Mouse (Mus musculus) CD4-positive, CD25-positive, alpha-beta regulatory T cell, adult 4 months (primary cell): ENCODE results near the gene Coq8a. TPM values are rescaled to one million over a fixed set of nuclear protein-coding genes. Genes with fewer than 3 reads are reported as not detected.

Experiments used
- ATAC-seq: one replicate; pipeline ENCODE4 v1.8.0; 2017
- polyA plus RNA-seq, 2 experiments: library from polyadenylated mRNA; unstranded; fragments of 100-300 nt; shearing (Covaris generic); gene quantifications; one replicate each; pipeline ENCODE4 v1.2.1; 2017

Gene Coq8a
- polyA plus RNA-seq, result 10 to 100 TPM; 46.1 to 67.9 TPM

DNA sequence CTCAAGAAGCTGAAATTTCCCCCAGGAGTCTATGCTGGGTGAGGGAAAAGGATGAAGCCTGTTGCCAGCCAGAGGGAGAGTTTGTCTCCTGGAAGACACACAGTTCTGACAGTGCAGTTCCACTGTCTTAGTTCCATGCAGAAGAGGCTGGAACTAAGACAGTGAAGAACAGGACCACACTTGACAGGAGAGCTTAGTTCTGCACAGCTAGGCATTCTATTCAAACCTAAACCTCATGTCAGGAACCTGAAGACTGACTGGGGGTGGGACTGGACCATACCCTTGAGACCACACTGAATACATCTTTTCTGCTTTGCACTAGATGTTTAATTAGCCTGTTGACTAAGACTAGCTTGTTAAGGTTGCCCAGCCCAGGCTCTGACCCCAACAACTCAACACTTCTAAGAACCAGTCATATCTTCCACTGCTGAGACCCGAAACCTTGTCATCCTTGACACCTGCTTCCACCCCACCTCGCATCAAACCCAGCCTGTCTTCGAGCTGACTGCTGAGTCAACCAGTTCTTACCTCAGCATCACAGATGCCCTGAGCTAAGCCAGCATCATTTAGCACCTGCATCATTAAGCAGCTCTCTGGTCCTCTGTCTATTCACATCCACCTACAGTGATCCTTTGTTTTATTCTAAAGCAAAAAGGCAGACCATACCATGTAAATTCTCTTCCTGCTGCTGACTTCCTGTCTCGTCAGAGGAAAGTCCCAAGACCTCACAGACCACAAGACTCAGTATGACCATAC is at the start of gene Coq8a:
Coq8a (minus strand) TSS at position 644 of the 756 bp plus-strand sequence.
- ATAC-seq, result peak; percentile 56

DNA sequence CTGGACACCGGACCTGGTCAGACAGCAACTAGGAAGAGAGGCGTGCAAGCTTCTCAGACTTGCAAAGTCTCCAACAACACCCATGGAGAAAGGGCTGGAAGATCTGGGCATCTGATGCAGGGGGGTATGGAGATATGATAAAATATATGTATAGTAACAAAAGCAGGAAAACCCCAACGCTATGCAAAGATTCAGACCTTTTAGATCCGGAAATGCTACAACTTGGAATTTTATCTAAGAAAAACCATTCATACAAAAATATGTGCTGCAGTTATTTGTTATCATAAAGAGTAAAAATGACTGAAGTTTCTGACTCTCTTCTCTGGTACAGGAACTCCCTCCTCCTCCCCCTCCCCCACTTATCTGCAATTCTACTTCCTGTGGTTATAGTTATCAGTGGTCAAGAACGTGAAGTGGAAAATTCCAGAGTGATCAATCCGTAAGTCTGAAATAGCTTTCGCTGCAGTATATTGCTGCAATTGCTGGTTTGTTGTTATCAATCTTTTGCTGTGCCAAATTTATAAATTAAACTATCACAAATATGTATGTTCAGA is 49.3 kb upstream of the Coq8a start:
- peak; percentile 28 for ATAC-seq

DNA sequence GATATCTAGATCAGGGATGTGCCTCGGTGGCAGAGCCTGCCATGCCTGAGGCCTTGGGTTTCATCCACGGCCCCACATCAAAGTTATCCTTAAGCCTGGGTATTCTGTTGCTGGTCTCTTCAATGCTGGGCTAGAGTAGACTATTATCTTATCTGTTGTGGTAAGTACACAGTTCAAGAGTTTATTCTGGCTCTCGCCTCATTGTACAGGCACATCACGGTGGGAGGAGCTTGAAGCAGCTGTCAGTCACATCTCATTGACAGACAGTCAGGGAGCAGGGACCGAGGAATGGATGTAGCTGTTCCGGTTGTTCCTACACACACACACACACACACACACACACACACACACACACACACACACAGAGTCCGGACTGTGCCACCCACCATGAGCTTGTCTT is 48.5 kb upstream of the Coq8a start:
- no peak for ATAC-seq

DNA sequence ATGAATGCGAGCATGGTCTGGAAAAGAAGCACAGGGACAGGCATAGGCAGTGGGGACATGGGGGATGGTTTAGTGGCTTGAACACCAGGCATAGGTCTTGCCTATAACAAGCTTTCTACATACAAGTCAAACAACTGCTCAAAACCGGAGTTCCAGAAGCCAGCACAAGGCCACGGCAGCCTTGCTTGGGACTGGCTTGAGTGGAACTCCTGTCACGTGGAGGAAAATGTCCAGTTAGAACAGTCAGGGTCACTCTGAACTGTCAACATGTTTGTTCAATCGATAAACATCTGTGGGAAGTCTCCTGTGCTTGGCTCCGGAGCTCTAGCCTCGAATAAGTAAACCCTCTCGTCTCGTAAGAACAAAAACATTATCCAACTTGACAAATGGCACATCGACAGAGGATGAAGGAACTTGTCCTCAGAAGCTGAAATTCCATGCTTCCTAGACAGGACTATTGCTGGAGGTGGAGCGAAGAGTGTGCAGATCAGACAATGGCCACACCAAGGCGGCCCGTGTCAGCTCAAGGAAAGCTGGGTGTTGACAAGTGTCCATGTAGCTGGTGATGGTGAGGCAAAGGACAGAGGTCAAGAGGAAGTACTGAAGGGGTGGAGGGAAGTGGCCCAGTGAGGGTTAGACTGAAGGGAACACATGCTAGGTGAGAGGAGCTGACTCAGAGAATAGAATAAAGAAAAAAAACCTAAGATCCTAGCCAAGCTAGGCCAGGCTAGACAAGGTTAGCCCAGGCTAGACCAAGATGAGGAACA is 46.5 kb upstream of the Coq8a start:
- ATAC-seq, result no peak

DNA sequence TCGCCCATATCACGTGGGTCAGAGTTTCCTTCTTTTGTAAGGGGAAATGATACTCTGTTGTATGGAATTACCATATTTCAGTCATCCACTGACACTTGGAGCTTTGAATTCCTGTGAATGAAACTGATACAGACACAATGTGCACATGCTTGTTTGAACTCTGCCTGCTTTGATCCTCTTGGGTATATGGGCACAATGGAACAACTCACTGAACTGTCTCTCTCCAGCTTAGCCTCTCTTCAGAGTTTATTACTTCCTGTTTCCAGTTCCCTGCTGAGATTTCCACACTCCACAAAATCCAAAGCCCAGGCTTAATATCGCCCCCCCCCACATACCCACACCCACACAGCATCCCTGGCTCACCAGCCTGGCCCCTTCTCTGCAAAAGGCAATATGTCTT is 32.3 kb upstream of the Coq8a start:
- no peak for ATAC-seq

DNA sequence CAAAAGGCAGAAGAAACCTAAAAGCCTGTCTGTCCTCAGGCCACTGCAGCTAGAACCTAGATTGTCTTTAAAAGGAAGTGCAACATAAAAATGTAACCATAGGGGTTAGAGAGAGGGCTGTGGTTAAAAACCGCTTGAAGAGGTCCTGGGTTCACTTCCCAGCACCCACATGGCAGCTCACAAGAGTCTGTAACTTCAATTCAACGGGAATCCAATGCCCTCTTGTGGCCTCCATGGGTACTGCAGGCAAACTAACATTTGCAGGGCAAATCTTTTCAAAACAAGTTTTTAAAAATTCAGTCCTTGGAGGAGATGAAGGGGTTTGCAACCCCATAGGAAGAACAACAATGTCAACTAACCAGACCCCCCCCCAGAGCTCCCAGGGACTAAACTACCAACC is 31.2 kb upstream of the Coq8a start:
- no peak for ATAC-seq

DNA sequence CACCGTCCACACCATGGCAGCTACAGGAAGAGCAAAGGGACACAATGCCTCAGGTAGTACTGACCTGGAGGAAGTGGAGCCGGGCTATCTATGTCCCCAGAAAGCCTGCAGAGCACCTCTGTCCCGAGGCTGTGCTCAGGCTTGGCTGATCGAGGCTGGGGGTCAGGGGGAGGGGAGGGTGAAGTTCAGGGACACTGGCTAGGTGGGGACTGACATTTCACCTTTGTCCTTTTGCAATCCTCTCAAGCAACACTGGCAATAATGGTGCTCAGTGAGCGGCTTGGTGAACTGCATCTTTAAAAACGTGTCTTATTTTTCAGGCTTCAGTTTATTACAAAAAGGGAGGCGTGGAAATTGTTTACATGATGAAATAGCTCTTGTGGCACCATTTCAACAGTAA is 30.5 kb upstream of the Coq8a start:
- no peak for ATAC-seq

DNA sequence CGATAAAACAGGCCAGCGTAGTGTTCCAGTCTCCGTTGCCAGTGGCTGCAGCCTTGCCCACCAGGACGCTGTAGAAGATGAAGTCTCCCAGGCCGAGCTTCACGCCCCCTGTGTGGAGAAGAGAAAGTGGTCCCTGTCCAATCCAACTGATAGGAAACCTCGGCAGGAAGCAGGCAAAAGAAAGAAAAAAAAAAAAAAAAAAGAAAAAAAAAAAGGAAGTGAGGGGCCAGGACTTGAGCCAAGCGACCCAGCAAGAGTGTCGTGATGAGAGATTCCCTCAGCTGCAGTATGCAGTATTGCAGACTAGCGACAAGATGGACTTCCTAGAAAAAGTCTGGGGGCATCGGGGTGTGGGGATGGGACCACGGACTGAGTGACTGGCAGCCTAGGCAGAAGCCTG is 29.5 kb upstream of the Coq8a start:
- ATAC-seq, result no peak

DNA sequence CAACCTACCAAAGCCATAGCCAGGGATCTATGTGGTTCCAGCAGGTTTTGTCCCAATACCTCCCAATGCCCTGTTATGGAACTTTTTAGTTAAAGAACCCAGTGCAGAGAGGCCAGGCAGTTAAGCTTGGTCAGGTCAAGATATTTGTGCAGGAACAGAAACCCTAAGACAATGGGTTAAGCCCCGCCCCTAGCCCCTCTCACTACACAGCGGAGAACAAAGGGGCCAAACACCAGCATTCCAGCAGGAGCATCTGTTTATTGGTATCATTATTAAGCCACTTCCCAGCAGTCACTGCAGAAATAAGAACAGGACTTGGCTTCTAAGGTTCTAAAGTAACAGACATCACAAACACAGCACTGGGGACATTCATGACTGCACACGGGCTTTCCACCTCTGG is 27.4 kb upstream of the Coq8a start:
- ATAC-seq, result no peak

DNA sequence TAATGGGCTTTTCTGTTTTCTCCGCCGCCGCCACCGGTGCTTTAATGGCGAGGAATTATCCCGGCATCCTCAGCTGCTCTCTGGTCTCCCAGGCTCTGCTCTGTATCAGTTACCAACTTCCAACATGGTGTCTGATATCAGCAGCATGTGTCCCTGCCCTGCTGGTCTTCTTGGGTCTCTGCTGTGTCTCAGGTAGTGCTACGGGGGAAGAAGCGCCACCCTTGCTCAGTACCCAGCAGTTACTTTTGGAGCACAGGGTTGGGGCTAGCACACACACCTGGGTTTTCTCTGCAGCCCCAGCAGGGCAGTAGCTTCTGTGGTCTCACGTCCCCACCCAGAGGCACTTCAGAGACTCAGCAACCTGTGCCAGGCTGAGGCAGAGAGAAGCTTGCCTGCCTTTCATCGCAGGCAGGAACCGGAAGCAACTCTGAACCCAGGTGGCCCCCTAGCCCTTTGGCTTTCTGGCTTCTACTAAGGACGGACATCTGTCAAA is 26.9 kb upstream of the Coq8a start:
- peak; percentile 80 for ATAC-seq

DNA sequence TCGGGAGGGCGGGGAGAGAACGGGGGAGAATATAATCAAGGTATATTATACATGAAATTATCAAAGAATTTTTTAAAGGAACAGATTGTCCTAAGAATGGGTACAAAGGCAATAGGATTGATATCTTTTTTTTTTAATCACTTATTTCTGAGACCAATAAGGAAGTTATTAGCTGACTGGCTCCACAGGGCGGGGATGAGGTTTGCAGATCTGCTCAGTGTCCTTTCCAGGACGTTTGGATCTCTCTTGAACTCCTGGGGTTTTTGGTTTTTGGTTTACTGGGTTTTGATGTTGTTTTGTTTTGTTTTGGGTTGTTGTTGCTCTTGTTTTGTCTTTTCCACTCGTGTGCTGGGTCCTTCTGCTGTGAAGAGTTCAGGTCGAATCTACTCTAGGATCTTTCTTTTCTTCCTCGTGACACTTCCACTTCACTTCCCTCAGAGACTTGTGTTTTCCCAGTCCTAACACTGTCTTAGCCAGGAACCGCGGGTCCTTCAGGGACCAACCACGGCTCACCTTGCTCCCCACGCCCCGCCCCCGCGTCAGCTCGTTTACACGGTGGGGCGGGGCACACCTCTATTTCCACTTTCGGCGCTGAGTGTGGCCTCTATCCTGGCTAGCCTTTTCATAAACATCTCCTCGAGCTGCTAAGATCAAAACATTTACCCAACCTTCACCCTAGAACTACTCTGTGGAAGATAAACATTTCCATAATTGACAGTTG is 26.3 kb upstream of the Coq8a start:
- peak; percentile 82 for ATAC-seq

DNA sequence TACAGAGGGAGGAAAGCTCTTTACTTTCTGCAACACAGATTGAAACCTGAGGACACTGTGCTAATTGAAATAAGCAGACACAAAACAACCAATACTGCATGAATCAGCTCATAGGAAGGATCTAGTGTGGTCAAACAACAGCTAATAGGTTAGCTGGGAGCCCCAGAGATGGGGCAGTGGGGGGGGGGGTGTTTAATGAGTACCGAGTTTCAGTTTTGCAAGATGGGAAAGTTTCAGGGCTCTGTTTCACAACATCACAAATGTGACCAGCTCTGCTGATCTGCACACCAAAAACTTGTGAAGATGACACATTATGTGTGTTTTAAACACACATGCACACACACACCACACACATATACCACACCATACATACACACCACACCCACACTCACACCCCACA is 22.6 kb upstream of the Coq8a start:
- no peak for ATAC-seq

DNA sequence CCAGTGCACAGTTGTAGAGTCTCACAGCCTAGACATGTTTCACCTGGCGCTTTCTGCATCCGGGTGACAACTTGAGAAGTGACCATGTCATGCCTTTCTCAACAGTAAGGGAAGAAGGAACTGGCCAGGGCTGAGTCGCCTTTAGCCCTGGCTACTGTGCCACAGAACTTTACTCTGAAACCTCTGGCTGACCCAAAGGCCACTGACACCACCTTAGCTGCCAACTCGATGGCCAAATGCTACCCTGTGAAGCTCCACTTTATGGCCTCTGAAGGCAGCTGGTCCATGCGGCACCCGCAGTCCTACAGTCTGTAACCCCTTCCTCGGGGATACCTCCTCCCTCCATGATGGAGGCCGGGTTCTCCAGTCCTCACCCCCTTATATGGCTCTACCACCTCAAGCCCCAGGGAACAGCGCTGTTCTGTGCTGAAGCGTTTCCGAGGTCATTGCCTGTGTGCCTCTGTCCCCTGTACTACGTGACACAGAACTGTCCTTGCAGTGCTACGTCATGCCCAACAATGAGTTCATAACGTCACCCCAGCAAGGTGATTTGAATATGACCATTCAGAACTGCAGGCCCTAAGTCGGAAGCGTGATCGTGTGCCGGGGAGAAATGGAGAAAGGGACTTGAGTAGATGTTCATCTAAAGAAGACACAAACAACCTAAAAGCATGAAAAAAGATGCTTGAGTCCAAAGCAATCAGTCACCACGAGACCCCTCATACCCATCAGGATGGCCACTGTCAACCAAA is 21.6 kb upstream of the Coq8a start:
- ATAC-seq, result no peak

DNA sequence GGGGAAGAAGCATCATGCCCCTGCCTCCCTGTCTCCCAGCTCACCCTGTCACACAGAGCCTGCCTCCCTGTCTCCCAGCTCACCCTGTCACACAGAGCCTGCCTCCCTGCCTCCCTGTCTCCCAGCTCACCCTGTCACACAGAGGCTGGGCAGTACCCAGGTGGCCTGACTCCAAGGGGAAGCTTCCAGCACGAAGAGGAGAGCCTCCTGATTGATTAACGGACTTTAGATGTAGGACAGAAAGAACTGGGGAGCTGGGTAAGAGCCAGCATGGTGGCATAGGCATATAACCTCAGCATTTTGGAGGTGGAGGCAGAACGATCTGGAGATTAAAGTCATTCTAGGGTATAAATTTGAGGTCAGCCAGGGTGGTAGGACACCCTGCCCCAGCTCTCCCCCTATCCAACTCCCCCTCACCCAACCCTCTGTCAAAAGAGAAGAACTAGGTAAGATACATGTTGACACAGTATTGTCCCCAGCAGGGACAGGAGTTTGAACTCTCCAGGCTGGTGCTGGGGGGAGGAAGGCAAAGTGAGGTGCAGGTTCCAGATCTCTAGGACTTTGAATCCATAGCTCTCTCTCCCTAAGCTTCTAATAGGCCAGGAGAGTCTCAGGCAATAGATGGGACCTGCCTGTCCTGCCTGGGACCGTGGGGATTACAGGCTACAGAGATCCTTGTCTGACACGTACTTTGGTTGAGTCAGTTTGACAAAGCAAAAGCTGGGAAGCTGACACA is 17.3 kb upstream of the Coq8a start:
- ATAC-seq, result no peak

DNA sequence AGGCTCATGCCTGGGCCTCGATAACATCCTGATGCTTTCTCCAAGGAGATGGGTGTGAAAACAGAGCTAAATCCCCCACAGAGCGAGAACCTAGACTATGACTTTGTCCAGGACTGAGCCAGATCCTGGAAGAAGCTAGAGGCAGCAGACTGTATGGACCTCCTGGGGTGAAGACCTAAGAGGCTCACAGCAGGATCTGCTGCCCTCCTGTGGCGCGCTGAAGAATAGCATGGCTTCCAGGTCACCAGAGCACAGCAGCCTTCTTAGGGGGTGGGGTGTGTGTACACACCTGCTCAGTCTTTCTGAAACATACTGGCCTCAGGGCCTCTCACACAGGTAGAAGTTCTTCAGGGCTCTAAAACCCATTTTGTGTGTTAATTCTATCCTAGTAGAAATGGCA is 15.6 kb upstream of the Coq8a start:
- peak; percentile 96 for ATAC-seq

DNA sequence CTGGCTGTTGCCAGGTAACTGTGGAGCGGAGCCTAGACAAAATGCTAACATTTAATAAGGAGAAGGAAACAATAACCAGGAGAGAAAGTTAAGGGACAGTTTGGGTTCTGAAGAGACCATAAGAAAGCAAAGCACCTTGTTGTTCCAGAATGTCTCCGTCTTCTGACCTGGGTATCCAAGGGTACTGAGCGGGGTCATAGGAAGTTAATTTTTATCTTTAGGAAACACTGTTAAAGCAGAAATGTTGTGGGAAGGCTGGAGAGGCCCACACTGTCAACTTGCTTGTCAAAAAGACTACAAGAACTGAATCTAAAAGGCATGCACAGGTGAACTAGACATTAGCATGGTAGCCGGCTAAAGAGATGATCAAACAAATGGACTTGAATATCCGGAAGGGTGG is 13.5 kb upstream of the Coq8a start:
- no peak for ATAC-seq

DNA sequence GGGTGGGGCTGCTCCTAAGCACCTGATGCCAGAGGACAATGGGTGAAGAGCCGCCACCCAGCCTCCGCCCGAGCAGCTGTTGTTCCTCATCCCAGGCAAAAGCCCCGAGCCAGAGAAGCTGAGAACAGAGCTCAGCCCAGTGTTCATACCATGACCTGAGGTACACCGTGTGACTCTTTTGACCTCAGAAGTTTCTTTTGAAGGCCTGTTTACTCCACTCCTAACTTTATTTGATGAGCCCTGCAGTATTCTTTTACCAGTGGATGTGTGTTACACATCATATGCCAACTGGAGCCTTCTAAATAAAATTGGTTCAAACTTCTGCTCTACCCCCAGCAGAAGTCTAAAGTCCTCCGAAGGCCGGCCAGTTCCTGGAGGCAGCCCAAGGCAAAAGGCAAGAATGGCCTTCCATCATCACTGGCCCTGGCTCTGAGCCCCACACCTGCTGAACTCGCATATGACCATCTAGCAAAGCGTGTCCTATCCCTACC is 11.4 kb upstream of the Coq8a start:
- no peak for ATAC-seq

DNA sequence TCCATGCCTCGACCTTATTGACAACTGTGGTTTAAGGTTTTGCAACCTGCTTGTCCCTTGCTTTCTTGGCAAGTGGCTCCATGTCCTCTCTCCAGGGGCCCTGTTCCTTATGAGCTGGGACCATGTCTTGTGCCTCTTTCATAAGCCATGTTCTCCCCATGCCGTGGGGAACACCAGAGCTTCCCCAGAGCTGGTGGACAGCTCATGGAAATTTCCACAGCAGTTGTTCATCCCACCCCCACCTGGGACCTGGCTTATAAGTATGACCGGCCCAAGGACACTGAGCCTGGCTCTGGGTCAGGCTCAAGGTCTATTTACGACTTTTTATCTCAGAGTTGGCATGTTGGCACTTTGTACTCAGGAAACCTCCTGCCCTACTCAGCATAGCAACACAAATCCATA is 10.6 kb upstream of the Coq8a start:
- no peak for ATAC-seq

DNA sequence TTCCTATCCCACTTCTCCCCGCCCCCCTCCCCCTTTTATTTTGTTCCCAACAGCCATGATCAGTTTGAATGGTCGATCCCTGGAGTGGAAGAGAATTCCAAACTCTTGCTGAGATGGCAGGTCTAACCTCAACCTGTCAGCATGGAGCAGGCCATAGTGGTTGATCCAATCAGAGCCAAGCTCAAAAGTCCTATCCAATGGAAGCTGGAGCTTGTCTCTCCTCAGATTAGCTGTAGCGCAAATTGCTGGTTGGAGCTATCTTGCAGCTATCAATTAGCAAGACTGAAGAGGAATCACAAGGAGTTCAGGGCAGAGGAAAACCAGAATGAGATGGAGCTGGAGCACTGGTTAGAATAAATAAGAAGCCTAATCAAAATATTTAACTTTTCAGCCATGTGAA is 9.0 kb upstream of the Coq8a start:
- ATAC-seq, result no peak

DNA sequence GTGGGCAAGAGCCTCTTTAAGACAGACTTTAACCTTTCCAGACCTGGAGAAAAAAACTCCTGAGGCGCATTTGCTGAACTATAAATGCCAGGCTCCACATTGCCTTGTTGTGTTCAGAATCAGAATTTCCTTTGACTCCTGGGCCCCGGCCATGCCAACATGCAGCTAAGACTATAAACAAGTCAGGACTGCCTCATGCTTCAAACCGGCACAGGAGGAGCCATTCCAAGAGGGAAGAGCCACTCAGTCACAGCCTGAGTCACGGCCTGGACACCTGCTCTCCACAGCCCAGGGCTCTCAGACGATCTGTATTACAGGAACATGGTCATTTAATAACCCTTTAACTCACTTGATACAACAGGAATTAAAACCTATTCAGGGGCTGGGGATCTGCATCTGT is 1.3 kb upstream of the Coq8a start:
- no peak for ATAC-seq

DNA sequence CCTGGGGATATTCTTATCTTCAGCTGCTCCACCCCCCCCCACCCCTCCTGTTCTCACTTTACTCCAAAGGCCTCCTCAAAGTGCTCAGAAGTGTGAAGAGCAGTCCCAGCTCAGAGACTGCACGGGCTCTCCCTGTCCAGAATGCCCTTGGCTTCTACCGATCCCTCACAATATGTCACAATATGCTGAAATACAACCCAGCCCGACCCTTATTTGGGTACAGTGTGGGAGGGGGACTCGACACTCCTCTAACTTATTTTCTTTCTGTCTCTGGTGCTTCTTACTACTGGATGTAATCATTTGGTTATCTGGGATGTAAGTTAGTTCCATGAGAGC is 281 bp upstream of the Coq8a start:
- no peak for ATAC-seq

DNA sequence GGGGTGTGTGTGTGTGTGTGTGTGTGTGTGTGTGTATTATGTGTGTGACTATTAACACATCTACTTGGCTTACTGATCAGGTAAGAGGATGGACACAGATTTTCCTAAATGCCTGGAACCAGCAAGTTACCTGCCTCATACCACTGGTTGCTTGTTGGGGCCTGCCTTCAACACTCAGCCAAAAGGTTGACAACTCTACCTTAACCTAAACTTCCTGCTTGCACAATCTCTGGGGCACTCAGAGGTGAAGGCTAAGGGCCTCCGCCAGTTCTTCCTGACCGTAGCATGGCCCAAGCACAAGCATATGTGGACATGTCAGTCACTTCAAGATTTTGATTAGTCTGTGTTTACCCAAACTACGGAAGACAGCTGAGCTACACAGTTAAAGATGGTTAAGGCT is 1.4 kb downstream of the Coq8a start:
- no peak for ATAC-seq
